Comparison of ENCODE assay signal across 8 mouse cellular contexts in the genomic region with DNA sequence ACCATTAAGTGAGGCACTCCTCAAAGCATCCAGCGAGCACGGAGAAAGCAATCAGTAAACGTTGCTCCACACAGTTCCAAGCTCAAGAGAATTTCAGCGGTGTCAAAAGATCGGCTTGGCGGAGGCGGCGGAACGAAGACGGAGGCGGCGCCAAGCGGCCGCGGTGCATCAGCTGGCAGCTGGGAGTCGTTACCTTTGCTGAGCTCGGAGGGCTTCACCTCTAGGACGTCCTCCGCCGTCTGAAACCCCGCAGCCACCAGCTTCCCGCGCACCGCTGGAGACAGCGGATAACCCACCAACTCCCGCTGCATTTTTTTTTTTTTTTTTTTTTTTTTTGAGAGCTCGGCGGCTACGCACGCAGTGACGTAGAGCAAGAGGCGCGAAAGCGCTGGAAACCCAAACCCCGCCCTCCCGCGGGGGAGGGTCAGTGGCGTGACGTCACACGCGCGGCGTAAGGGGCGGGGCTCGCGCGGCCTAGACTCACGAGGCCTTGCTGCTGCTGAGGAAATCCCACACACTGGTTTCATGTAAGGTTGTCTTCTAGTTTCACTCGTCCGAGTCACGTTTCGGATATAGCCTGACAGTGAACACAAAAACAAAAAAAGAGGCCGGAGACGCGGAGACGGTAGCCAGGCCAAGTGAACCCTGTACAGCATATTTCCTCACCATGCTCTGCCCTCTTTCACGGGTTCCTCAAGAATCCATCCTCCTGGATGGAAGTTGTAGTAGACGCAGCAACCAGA. TPM values are rescaled to one million over a fixed set of nuclear protein-coding genes. Genes with fewer than 3 reads are reported as not detected.
DNase-seq lines count a peak whose midpoint lies in the region; ATAC-seq lines count a peak whose summit lies in the region.

No protein-coding gene starts in this region.

- H3K4me1 ChIP-seq in embryonic facial prominence, embryonic 14.5 days (ENCODE audit: control insufficient read depth, insufficient read depth, low read length), result peaks cover 4% of the 10 kb centered on the region
- H3K4me1 ChIP-seq in kidney, embryonic 14.5 days (ENCODE audit: control insufficient read depth, insufficient read depth, low read length), result no peaks in the 10 kb centered on the region
- peaks cover 7% of the 10 kb centered on the region for H3K4me1 ChIP-seq in limb, embryonic 15.5 days

- H3K9ac ChIP-seq in embryonic facial prominence, embryonic 14.5 days (ENCODE audit: low read depth, low read length), result peak overlapping the region; percentile 80
- peak overlapping the region; percentile 70 for H3K9ac ChIP-seq in kidney, embryonic 14.5 days (ENCODE audit: low read depth, low read length)
- peak overlapping the region; percentile 73 for H3K9ac ChIP-seq in limb, embryonic 15.5 days

- DNase-seq in 3T3-L1 (ENCODE audit: low read depth, low spot score), result peak; percentile 93
- DNase-seq in adrenal gland, postnatal 4 days (ENCODE audit: low spot score in 2 of 2), result peak; percentile 92 to 97
- DNase-seq in embryonic facial prominence, embryonic 14.5 days (ENCODE audit: low spot score), result peak; percentile 96
- DNase-seq in heart, adult 9 months (ENCODE audit: low spot score in 2 of 2), result peak; percentile 90 to 96
- peak; percentile 95 to 99 for DNase-seq in monocyte, adult 2 months (ENCODE audit: low read depth in 1 of 2, low spot score in 2 of 2)
- DNase-seq in spleen, postnatal 36 days (ENCODE audit: low spot score in 2 of 2), result peak; percentile 96

- peak overlapping the region; percentile 74 for H3K4me2 ChIP-seq in embryonic facial prominence, embryonic 14.5 days (ENCODE audit: low read depth, low read length)
- peak overlapping the region; percentile 64 for H3K4me2 ChIP-seq in kidney, embryonic 14.5 days (replicated peaks; ENCODE audit: low read depth, low read length)
- H3K4me2 ChIP-seq in limb, embryonic 15.5 days, result peak overlapping the region; percentile 54

- H3K27ac ChIP-seq in embryonic facial prominence, embryonic 14.5 days (replicated peaks; ENCODE audit: low read depth, low read length), result peak overlapping the region; percentile 95
- H3K27ac ChIP-seq in kidney, embryonic 14.5 days (ENCODE audit: low read depth, low read length), result peak overlapping the region; percentile 82
- H3K27ac ChIP-seq in limb, embryonic 15.5 days, result peak overlapping the region; percentile 97

- H3K9me3 ChIP-seq in embryonic facial prominence, embryonic 14.5 days (ENCODE audit: control insufficient read depth, low read length), result no peaks in the 10 kb centered on the region
- no peaks in the 10 kb centered on the region for H3K9me3 ChIP-seq in kidney, embryonic 14.5 days (ENCODE audit: control insufficient read depth, low read length)
- no peaks in the 10 kb centered on the region for H3K9me3 ChIP-seq in limb, embryonic 15.5 days

- peak; percentile 95 for ATAC-seq in embryonic facial prominence, embryonic 14.5 days (ENCODE audit: low read depth)
- ATAC-seq in kidney, embryonic 14.5 days (ENCODE audit: low FRiP score, low TSS enrichment), result peak; percentile 92
- peak; percentile 89 for ATAC-seq in limb, embryonic 15.5 days (ENCODE audit: insufficient number of reproducible peaks, low FRiP score, low TSS enrichment, low read depth)

- H3K27me3 ChIP-seq in embryonic facial prominence, embryonic 14.5 days (replicated peaks; ENCODE audit: control insufficient read depth, insufficient read depth, low read length), result no peaks in the 10 kb centered on the region
- H3K27me3 ChIP-seq in kidney, embryonic 14.5 days (ENCODE audit: control insufficient read depth, insufficient read depth, low read length), result no peaks in the 10 kb centered on the region
- no peaks in the 10 kb centered on the region for H3K27me3 ChIP-seq in limb, embryonic 15.5 days

- 2% methylated on average over 54 of the region's 58 CpGs for WGBS in embryonic facial prominence, embryonic 14.5 days
- WGBS in kidney, embryonic 14.5 days, result 3% methylated on average over 57 of the region's 58 CpGs
- WGBS in limb, embryonic 15.5 days, result 2% methylated on average over 58 of the region's 58 CpGs

- peak overlapping the region; percentile 64 for H3K4me3 ChIP-seq in embryonic facial prominence, embryonic 14.5 days (ENCODE audit: low read depth, low read length)
- H3K4me3 ChIP-seq in kidney, embryonic 14.5 days (ENCODE audit: low read length), result peak overlapping the region; percentile 60
- H3K4me3 ChIP-seq in limb, embryonic 15.5 days, result peak overlapping the region; percentile 63

- no peaks in the 10 kb centered on the region for H3K36me3 ChIP-seq in embryonic facial prominence, embryonic 14.5 days (ENCODE audit: control insufficient read depth, insufficient read depth, low read length)
- H3K36me3 ChIP-seq in kidney, embryonic 14.5 days (ENCODE audit: control insufficient read depth, insufficient read depth, low read length), result no peaks in the 10 kb centered on the region
- no peaks in the 10 kb centered on the region for H3K36me3 ChIP-seq in limb, embryonic 15.5 days

RNA-seq across cellular contexts. Expression of gene Rad51c, which starts 0.5 kb away (rescaled TPM):
- total RNA-seq in adrenal gland, postnatal 4 days (2021), result 1 to 10 TPM; 3.2 to 6.1 TPM
- 5.2 and 7.2 TPM in 2 replicates for polyA plus RNA-seq in embryonic facial prominence, embryonic 14.5 days (2014; fragmentation: Nextera tagmentation; extraction: Ambion mirVana)
- 7.4 and 8.2 TPM in 2 replicates for polyA plus RNA-seq in kidney, embryonic 14.5 days (2014; fragmentation: Nextera tagmentation; extraction: Ambion mirVana)
- 7.6 and 7.8 TPM in 2 replicates for polyA plus RNA-seq in limb, embryonic 15.5 days (2015; fragmentation: Nextera tagmentation; extraction: Ambion mirVana)

RNA-seq across cellular contexts. Expression of gene Tex14, which starts 0.6 kb away (rescaled TPM):
- total RNA-seq in adrenal gland, postnatal 4 days (2021), result 1 to 10 TPM in 1 of 2 experiments, under 1 TPM in 1; 0.34 to 1.0 TPM
- polyA plus RNA-seq in embryonic facial prominence, embryonic 14.5 days (2014; fragmentation: Nextera tagmentation; extraction: Ambion mirVana), result 4.8 and 5.6 TPM in 2 replicates
- 0.27 and 0.71 TPM in 2 replicates for polyA plus RNA-seq in kidney, embryonic 14.5 days (2014; fragmentation: Nextera tagmentation; extraction: Ambion mirVana)
- 0.82 and 2.1 TPM in 2 replicates for polyA plus RNA-seq in limb, embryonic 15.5 days (2015; fragmentation: Nextera tagmentation; extraction: Ambion mirVana)

RNA-seq across cellular contexts. Expression of gene Ppm1e, which starts 45.5 kb away (rescaled TPM):
- total RNA-seq in adrenal gland, postnatal 4 days (2021), result 10 to 100 TPM; 17.7 to 18.6 TPM
- 4.2 and 6.6 TPM in 2 replicates for polyA plus RNA-seq in embryonic facial prominence, embryonic 14.5 days (2014; fragmentation: Nextera tagmentation; extraction: Ambion mirVana)
- polyA plus RNA-seq in kidney, embryonic 14.5 days (2014; fragmentation: Nextera tagmentation; extraction: Ambion mirVana), result 3.7 and 4.2 TPM in 2 replicates
- polyA plus RNA-seq in limb, embryonic 15.5 days (2015; fragmentation: Nextera tagmentation; extraction: Ambion mirVana), result 2.1 and 2.3 TPM in 2 replicates

Comparison
In these comparisons a context has a peak if more than half of its experiments do, and no peak if none do; other contexts are left out.
1. Peak in every context shown above with its lines: DNase-seq, ATAC-seq, H3K4me3 ChIP-seq and H3K27ac ChIP-seq.